Mouse (Mus musculus): ENCODE data around the gene Xdh. TPM values are rescaled to one million over a fixed set of nuclear protein-coding genes. Genes with fewer than 3 reads are reported as not detected.

The Xdh gene
- polyA plus RNA-seq, 1 experiment from 2014 or later = 0.06 TPM

Other genes with a start within 250 kb of the Xdh start
- gene Galnt14, start 239.7 kb downstream of the Xdh start, polyA plus RNA-seq (2015; fragmentation: Nextera tagmentation; extraction: Ambion mirVana) = 6.4 and 8.8 TPM in 2 replicates
- 6.4 and 7.5 TPM in 2 replicates for gene Ehd3, start 146.1 kb downstream of the Xdh start, polyA plus RNA-seq (2015; fragmentation: Nextera tagmentation; extraction: Ambion mirVana)
- gene Srd5a2, start 97.7 kb upstream of the Xdh start, polyA plus RNA-seq (2015; fragmentation: Nextera tagmentation; extraction: Ambion mirVana) = not detected in 2 replicates

All from forebrain, embryonic 13.5 days (tissue).